14 mouse cellular contexts compared by ENCODE assay signal in the genomic region with DNA sequence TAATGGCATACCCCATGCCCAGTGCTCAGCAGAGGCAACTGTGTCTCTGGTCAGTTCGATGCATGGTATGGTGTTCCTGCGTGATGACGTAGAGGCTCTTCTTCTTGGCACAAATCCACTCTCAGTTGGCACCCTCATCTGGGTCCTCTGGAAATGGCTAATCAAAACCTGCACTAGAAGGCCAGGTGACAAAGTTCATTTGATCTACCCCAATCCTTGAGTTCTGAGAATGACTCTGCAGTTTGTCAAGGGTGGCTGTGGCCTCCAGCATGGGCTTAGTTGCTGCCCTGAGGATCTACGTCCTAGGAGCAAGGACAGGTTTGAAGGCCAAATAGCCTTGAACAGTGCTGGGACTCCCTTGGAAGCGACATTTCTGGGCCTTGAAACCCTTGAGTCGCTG. TPM values are rescaled to one million over a fixed set of nuclear protein-coding genes. Genes with fewer than 3 reads are reported as not detected.
"Had no signal": no experiment of that assay in that cellular context is flagged by ENCODE, and none has a peak within 500 bp of the region (broad histone marks: within the 10 kb centered on the region; RNA-seq: fewer than 3 reads in every experiment).

No protein-coding gene starts in this region.

- H3K27ac ChIP-seq: hindbrain, postnatal 0 days; limb, embryonic 13.5 days; liver, embryonic 12.5 days; midbrain, embryonic 10.5 days; neural tube, embryonic 12.5 days; stomach, embryonic 15.5 days had no signal

- H3K9ac ChIP-seq: limb, embryonic 13.5 days; liver, embryonic 12.5 days; lung, embryonic 14.5 days; neural tube, embryonic 12.5 days; stomach, embryonic 15.5 days had no signal

- H3K4me3 ChIP-seq: limb, embryonic 13.5 days; liver, embryonic 12.5 days; midbrain, embryonic 10.5 days; neural tube, embryonic 12.5 days; stomach, embryonic 15.5 days had no signal

- ATAC-seq: hindbrain, postnatal 0 days; liver, embryonic 12.5 days had no signal

- H3K27me3 ChIP-seq: limb, embryonic 13.5 days; liver, embryonic 12.5 days; neural tube, embryonic 12.5 days; stomach, embryonic 15.5 days had no signal

- H3K36me3 ChIP-seq: limb, embryonic 13.5 days; liver, embryonic 12.5 days; midbrain, embryonic 10.5 days; neural tube, embryonic 12.5 days; stomach, embryonic 15.5 days had no signal

- H3K4me1 ChIP-seq: limb, embryonic 13.5 days; liver, embryonic 12.5 days; neural tube, embryonic 12.5 days; stomach, embryonic 15.5 days had no signal

- H3K4me2 ChIP-seq: limb, embryonic 13.5 days; liver, embryonic 12.5 days; lung, embryonic 14.5 days; neural tube, embryonic 12.5 days; stomach, embryonic 15.5 days had no signal

- DNase-seq: left cerebral cortex, postnatal 4 days; lung, embryonic 14.5 days; lung, postnatal 10 days; lung, postnatal 4 days; midbrain, embryonic 14.5 days; right cerebral cortex, postnatal 4 days had no signal

- H3K9me3 ChIP-seq: limb, embryonic 13.5 days; liver, embryonic 12.5 days; midbrain, embryonic 10.5 days; neural tube, embryonic 12.5 days; stomach, embryonic 15.5 days had no signal

RNA-seq across cellular contexts. Expression of a gene that starts 10.0 kb away (rescaled TPM):
- total RNA-seq: monocyte, adult 5-6 weeks had no signal
- polyA plus RNA-seq: midbrain, embryonic 10.5 days had no signal

RNA-seq across cellular contexts. Expression of a gene that starts 10.2 kb away (rescaled TPM):
- total RNA-seq: monocyte, adult 5-6 weeks; neutrophil, adult 5-6 weeks had no signal
